Mouse (Mus musculus): Measurements from ENCODE around the gene Gm21394.
"Not testable (repeated sequence)": the region's sequence is repeated elsewhere in the genome, so short reads cannot be mapped to it uniquely, and the experiment has no call there.

Gm21394 gene

GRCm38 (mm10) chrY:84564807-84565206 lies at the start of gene Gm21394:
Gene Gm21394, minus strand, starts transcription at chrY:84564907.
- not testable (repeated sequence) for DNase-seq
